Mouse (Mus musculus) thymus, postnatal 25 days (tissue): ENCODE results near the gene Gm10272.
A peak's percentile ranks its signal among the peaks of the same experiment; 100 is the strongest.
"Not testable (repeated sequence)": the region's sequence is repeated elsewhere in the genome, so short reads cannot be mapped to it uniquely, and the experiment has no call there.

Source experiments
- DNase-seq: peaks from one replicate; pipeline ENCODE4 v3.0.0; 2022

The Gm10272 gene

DNA sequence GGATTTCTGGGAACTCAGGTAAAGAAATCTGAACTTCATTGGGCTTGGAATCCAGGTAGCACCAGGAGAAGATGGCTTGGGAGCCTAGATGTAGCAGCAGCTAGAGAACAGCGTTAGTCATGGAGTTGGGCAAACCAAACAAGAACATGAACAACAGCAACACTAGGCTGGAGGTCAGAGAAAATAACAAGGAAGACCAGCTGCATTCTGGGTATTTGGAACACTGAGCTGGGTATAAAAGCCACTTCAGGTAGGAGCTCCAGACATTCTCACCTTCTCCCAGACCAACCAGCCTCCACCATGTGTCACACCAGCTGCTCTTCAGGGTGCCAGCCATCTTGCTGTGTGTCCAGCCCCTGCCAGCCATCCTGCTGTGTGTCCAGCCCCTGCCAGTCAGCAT, at the start of gene Gm10272:
TSS of gene Gm10272 (plus strand) at position 301 of the 400 bp plus-strand sequence.
- DNase-seq, result no peak

DNA sequence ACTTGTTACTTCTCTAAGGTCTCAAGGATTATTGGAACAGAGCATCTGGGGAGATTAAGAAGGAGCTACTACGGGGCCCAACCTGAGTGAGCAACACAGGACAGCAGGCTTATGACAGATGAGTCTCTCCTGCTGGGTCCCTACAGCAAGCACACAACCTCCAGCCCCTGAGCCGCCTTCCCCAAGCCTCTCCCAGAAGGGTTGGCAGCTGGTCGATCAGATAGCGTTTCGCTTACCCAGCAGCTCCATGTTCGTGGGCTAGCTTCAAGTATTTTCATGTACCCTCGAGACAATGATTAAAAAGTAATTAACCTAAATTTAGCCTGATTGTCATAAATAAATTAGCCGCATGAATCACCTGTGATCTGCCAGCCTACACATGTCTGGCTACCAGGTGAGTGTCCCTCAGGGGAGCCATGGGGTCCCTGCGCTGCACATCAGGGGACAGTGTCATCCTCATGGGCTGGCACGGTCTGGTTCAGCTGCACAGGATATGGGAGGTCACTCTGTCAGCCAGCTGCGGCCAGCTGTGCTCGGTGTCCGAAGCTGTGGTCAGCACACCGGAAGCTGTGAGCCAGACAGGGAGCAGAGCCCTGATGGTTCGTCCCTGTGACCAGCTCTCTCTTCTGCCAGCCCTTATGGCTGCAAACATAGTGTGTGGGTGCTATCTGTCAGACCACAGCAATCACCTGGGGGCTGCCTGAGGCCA, 48.0 kb upstream of the Gm10272 start:
- no peak for DNase-seq

DNA sequence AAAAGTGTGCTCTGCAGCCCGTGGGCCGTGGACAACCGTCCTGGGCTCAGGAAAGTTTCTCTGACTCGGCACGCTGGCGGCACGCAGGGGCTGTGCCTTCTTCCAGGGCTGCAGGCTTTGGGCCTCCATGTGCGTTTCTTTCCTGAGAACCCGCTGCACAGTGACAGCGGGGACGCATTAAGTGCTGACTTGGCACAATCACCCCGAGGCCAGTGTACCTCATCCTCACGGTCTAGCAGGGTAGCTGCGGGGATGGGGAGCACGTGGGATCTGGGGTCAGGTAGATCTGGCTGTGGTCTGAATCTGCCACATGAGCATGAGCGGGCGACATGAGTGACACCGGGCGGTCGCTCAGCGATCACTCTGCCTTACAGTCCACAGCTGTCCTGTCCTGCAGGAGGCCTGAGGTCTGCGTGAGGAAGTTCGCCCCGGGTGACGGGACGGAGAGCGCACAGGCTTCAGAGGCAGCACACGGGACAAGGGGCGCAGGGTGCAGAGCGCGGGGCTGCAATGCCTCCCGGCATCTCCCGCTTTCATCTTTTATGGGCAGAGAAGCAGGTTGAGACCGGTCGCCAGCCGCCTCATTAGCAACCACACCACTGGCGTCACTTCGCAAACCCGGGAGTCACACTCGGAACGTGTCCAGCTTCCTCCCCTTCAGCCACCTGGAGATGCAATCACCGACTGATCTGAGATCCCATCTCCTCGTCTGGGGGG, 42.3 kb upstream of the Gm10272 start:
- no peak for DNase-seq

DNA sequence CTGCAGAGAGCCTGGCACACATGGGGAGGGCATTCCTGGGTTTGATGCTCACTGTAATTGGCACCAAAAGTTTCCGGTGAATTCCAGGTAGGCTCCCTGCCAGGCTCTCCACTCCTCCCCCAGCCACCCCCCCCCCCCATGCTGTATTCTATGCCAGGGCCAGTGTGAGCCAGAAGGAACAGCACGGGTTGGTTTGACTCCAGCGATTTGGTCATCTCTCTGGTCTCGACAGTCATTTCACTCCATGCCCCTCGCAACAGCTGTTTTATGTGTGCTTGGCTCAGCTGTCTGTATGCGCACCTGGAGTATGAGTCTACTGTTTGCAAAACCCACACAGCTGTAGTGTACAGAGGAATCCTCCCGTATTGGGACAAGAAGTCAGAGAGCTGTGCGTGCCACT, 40.1 kb upstream of the Gm10272 start:
- peak; percentile 18 for DNase-seq

DNA sequence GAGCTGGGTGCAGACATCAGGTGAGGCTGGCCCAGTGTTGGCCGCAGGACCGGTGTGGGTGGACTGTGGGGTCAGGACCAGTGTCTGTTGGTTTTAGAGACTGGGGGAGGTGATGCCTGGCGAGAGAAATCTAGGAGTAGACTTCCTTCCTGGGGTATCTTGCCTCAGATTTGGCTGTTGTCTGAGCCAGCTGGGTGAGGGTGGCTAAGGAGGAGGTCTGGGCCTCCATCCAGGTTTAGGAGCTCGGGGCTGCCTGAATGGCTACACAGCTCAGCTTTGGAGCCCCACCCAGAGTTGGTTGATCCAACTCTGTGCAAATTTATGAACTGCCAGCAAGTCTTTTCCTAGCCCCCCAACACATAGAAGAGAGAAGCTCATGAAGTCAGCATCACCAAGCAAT, 39.0 kb upstream of the Gm10272 start:
- no peak for DNase-seq

DNA sequence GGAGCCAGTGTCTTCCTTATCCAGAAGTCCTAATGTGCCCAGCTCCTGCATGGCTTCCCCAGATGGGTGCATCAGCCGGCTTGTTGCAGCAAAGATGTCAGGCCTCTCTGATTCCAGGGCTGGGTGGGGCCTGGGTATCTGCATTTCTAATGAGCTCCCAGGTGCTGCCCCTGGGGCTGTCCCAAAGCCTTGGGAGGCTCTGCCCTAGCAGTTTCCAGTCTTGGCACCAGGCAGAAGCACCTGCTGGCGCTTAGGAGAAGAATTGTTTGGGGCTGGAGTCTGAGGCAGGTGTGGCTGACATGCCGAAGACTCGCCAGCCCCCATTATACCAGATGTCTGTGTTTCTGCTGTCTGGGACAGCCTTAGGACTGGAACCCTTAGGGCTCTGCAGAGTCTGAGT, 35.7 kb upstream of the Gm10272 start:
- DNase-seq, result no peak

DNA sequence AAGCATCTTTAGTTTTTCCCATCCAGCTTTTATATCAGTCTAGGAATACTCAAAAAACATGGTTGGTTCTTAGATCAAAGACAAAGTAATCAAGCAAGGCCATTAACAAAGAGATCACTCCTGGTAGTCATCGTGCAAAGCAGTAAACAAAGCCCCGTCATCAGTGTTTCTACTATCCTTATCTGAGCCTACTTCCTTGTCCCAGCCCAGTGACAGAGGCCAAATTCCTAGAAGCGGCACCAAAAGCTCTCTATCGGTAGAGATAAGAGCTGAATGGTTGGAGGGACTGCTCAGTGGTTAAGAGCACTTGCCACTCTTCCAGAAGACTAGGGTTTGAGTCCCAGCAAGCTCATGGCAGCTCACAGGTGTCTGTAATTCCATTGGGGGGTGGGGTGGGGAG, 34.9 kb upstream of the Gm10272 start:
- no peak for DNase-seq

DNA sequence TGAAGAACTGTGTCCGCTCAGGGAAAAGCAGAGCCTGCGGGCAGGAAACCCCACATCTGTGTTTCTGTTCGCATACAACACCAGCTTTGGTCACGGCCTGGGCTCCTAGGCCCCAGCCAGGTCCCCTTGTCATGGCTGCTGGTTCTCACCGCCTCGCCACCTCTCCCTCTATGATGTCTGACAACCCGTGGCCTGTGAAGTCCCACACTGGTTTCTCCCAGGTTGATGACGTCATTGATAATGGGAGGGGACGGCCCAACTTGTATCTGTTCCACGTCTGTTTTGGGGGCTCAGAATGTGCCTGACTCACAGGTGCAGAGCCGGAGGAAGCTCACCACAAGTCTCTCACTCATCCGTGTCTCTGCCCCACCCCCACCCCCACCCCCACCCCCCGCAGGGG, 32.7 kb upstream of the Gm10272 start:
- peak; percentile 66 for DNase-seq

DNA sequence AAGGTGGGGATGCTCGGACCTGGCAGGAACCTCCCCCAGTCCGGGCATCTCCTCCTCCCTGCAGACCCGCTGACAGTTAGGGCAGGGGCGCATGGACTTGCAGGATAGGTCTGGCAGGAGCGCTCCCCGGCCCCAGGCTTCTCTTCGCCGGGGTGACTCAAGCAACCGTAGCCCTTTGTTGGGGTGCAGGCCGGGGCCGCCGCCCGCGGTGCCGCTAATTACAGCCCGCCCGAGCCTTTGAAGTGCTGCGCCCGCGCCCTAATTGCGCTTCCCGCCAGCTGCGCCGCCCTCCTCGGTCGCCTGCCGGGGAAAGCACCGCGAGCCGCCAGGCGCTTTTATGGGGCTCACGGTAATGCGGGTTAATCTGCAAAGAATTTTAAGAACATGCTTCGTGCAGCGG, 28.9 kb upstream of the Gm10272 start:
- DNase-seq, result peak; percentile 40

DNA sequence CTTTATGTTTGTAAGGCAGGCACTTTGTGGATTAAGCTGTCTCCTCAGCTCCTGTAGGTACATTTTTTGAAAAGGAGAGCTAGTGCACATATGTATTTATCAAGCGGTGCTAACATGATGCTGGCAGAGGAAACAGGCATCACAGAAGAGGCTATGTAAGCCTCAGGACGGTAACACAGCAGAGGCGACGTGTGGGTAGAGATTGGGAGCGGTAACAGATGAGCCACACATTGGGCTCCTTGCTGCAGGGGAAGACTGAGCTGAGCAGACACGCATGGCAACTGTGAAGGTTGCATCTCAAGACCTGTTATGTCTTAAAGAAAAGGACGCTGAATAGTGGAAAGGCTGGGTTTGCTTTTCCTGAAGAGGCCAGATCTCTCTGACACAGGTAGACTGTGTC, 23.4 kb upstream of the Gm10272 start:
- no peak for DNase-seq

DNA sequence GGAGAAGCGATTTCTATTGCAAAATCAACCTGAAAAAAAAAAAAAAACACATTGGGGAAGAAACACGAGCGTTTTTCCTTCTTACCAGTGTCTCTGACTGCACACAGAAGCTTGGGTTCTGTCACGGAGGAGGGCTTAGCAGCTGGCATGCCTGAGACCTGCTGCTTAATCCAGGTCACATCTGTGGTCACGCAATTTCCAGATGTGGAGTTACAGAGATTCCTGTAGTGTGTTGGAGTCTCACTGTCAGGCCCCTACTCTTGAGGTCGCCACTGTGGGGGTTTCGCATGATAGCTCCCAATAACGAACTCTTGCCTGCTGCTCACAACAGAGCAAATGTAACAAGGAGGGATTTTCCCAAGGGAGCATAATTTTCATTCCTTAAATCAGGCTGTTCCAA, 22.2 kb upstream of the Gm10272 start:
- no peak for DNase-seq

DNA sequence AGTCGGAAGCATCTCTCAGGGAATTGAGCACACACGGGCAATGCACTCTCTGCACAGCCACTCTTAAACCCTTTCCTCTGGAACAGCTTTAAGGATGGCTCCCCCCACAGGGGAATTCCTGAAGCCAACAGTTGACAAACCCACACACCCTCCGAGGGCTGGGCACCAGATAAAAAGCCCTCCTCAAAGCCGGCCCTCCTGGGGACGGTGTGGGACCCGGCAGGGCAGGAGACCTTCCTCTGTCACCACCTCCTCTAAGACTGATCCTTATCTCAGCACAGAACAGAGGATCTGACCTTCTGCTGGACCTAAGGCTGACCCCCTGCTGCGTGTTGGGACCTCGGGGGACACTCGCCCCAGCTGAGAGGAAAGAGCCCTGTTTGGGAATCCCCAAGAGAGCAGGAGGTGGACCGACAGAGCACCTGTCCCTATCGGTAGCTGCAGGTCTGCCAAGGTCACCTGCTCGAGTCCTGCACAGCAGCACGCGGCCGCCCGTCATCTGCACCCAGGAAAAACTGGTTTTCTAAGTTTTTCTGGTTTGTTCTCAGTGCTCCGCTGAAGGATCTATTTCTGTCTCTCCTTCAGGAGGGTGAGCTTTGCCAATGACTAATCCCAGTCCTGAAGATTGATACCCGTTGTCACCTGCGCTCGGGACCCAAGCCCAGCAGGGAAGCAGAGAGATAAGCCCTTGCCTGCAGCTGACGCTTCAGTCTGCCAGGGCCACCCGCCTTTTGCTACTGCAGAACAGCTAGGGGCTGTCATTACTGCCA, 20.3 kb upstream of the Gm10272 start, which contains the start of gene Tspear:
TSS of gene Tspear (plus strand) at position 675 of the 770 bp plus-strand sequence.
- no peak for DNase-seq

DNA sequence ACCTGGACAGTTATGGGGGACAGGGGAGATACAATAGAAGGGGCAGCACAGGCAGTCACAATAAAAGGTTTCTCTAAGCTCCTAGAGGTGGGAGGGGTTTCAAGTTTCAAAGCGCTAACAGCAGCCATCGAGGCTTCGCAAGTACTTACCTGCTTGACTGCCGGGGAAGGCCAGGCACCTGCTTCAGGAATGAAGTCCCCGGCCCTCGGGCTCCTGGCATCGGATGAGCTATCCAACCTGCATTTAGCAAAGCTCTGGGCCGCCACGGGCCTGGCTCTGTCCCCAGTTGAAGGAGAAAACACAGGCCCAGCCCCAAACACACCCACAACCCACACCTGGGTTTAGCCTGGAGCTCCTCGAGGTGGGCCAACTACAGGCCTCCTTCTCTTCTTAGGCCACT, 19.4 kb upstream of the Gm10272 start:
- no peak for DNase-seq

DNA sequence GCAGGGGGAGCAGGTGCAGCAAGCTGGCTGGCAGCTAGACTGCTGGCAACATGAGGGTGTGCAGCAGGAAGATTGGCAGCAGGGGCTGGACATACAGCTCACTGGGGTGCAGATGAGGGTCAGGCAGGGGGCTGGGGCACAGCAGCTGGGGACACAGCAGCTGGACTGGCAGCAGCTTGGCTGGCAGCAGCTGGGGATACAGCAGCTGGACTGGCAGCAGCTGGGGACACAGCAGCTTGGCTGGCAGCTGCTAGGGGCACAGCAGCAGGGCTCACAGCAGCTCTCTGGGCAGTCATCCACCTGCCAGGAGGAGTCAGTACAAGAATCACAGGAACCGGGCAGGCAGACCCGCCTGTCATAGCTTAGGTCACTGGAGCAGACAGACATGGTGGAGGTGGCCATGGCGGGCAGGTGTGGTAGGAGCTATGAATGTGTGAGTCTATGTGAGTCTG, 16.0 kb upstream of the Gm10272 start, which contains the start of gene Gm19402:
TSS of gene Gm19402 (minus strand) at position 402 of the 452 bp plus-strand sequence.
- DNase-seq, result not testable (repeated sequence)

DNA sequence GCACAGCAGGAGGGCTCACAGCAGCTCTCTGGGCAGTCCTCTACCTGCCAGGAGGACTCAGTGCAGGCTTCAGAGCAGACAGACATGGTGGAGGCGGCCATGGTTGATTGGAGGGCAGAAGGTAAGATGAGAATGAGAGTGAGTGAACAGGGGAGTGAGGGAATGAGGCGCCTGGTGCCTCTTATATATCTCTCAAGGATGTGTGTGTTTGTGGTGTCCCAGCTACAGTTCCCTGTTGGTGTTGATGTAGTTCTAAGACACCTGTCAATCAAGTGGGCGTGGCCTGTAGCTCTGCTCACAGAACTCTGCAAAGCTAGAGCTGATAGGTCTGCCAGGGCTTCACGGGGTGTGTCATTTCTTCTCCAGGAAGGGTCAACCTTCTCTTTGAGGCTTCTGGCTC, 9.3 kb upstream of the Gm10272 start, which contains the start of gene Gm9508:
TSS of gene Gm9508 (minus strand) at position 101 of the 400 bp plus-strand sequence.
- DNase-seq, result no peak

DNA sequence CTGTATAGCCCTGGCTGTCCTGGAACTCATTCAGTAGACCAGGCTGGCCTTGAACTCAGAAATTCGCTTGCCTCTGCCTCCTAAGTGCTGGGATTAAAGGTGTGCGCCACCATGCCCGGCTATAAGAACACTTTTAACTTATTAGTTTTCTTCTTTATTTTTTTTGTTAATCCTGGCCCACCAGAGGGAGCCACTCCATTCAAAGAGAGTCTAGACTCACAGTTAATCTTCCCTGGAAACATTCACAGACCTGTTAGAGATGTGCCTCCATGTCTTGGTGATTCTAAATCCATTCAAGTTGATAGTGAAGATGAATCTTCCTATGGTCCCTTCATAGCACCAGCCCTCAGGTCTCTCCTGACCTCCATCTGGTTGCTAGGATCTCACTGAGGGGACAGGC, 3.4 kb downstream of the Gm10272 start:
- DNase-seq, result no peak

DNA sequence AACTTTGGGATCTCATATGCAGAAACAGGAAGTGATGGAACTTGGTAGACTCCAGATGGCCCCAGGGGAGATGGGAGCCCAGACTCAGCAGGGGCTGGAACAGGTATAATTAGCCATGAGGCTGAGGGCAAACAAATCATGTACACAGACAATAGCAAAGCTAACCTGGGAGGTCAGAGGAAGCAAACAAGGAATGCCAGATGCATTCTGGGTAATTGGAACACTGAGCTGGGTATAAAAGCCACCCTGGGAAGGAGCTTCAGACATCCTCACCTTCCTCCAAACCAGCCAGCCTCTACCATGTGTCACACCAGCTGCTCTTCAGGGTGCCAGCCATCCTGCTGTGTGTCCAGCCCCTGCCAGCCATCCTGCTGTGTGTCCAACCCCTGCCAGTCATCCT, 4.7 kb downstream of the Gm10272 start, which contains the start of gene Gm10024:
TSS of gene Gm10024 (plus strand) at position 301 of the 400 bp plus-strand sequence.
- DNase-seq, result not testable (repeated sequence)

DNA sequence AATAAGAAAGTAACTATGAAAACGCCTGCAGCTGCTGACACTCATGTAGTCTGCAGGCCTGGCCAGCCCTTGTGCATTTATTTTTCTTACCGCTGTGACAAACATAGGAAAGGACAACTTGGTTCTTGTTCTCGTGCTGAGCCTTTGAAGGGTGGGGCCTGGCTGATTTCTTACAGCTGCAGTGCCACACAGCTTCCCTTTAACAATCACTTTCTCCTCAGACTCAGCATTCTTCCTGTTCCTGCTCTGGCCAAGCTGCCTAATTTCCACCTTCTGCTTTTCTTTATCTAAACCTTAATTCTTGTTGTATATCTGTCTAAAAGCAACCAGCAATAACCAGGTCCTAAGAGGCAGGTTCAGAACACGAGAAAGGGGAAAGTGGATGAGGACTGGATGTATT, 7.3 kb downstream of the Gm10272 start:
- no peak for DNase-seq

DNA sequence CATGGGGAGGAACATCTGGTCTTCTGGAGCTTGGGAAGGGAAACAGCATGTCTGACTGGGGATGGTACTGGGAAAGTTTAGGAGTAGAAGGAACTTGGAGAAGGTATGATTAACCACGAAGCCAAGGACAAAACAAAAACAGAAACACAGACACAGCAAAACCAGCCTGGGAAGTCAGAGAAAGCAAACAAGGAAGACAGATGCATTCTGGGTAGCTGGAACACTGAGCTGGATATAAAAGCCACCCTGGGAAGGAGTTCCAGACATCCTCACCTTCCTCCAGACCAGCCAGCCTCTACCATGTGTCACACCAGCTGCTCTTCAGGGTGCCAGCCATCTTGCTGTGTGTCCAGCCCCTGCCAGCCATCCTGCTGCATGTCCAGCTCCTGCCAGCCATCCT, 9.1 kb downstream of the Gm10272 start, which contains the start of gene Gm10142:
TSS of gene Gm10142 (plus strand) at position 301 of the 400 bp plus-strand sequence.
- DNase-seq, result no peak

DNA sequence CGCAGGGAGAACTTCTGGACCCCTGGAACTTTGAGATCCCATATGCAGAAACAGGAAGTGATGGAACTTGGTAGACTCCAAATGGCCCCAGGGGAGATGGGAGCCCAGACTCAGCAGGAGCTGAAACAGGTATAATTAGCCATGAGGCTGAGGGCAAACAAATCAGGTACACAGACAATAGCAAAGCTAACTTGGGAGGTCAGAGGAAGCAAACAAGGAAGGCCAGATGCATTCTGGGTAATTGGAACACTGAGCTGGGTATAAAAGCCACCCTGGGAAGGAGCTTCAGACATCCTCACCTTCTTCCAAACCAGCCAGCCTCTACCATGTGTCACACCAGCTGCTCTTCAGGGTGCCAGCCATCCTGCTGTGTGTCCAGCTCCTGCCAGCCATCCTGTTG, 13.9 kb downstream of the Gm10272 start, which contains the start of gene Krtap12-1:
TSS of gene Krtap12-1 (plus strand) at position 301 of the 400 bp plus-strand sequence.
- not testable (repeated sequence) for DNase-seq

DNA sequence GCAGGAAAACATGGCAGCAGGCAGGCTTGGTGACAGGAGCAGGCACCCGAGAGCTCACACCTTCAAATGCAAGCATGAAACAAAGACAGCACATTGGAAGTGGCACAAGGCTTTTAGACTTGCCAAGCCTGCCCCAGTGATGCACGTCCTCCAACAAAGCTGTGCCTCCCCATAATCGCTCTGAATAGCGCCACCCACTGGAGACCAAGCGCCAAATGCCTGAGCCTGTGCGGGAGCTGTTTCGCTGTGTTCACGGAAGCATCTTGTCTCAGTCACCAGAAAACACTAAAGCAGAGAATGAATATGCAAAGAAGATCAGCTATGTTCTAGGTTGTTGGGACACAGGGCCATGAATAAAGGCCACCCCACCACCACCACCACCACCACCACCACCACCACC, 18.4 kb downstream of the Gm10272 start:
- DNase-seq, result no peak

DNA sequence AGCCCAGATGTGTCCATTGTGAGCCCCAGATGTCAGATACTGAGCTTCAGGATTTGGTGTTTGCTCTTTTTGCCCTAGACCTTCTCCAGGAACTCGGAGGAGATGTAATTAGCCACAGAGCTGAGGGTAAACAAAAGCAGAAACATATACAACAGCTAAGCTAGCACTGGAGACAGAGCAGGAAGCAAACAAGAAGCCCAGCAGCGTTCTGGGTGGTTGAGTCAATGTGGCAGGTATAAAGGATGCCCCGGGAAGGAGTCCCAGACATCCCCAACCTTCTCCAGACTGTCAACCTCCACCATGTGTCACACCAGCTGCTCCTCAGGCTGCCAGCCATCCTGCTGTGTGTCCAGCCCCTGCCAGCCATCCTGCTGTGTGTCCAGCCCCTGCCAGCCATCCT, 19.8 kb downstream of the Gm10272 start, which contains the start of gene Gm10100:
TSS of gene Gm10100 (plus strand) at position 301 of the 400 bp plus-strand sequence.
- no peak for DNase-seq

DNA sequence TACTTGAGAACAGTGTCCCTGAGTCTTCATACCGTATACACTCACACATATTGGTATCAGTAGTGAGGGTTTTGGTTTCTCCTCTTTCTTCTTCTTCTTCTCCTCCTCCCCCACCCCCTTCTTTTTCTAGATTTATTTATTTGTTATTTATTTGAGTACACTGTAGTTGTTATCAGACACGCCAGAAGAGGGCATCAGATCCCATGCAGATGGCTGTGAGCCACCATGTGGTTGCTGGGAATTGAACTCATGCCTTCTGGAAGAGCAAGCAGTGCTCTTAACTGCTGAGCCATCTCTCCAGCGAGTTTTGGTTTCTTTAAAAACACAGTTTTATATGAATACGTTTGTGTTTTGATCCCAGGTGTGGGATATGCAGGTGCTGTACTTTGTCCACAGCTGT, 21.9 kb downstream of the Gm10272 start:
- no peak for DNase-seq
